Mouse (Mus musculus) forebrain, postnatal 0 days (tissue): ENCODE measurements around the gene Gtf2f1. TPM values are rescaled to one million over a fixed set of nuclear protein-coding genes. Genes with fewer than 3 reads are reported as not detected.

Experiments used
- ATAC-seq: fragments of 200-750 bp; cut with Nextera tagmentation; 2 replicates; pipeline ENCODE4 v1.8.0; 2017; ENCODE audit warnings: mild to moderate bottlenecking, moderate library complexity
- DNase-seq: peaks from one replicate; pipeline ENCODE4 v3.0.0-alpha.2; 2015
- H3K27ac ChIP-seq: fragments of 300-500 bp; sonication (generic); 2 replicates; pipeline ENCODE4 v1.5.1; 2014; ENCODE audit warnings: low read depth, mild to moderate bottlenecking, antibody characterized with exemption, low read length, moderate library complexity, mixed read lengths
- H3K27me3 ChIP-seq: fragments of 300-500 bp; sonication (generic); 2 replicates; pipeline ENCODE4 v1.6.1; 2014; ENCODE audit warnings: mild to moderate bottlenecking, low read length, mixed read lengths; ENCODE audit not compliant: insufficient read depth
- H3K36me3 ChIP-seq: fragments of 300-500 bp; sonication (generic); 2 replicates; pipeline ENCODE4 v1.6.1; 2014; ENCODE audit warnings: mild to moderate bottlenecking, moderate library complexity; ENCODE audit not compliant: insufficient read depth
- H3K4me1 ChIP-seq: fragments of 300-500 bp; sonication (generic); 2 replicates; pipeline ENCODE4 v1.6.1; 2014; ENCODE audit warnings: antibody characterized with exemption; ENCODE audit not compliant: insufficient read depth
- H3K4me2 ChIP-seq: fragments of 300-500 bp; sonication (generic); 2 replicates; pipeline ENCODE4 v1.6.1; 2014; ENCODE audit warnings: low read depth, mild to moderate bottlenecking, moderate library complexity
- H3K4me3 ChIP-seq: fragments of 300-500 bp; sonication (generic); 2 replicates; pipeline ENCODE4 v1.5.1; 2014; ENCODE audit warnings: low read depth, low read length, mixed read lengths
- H3K9ac ChIP-seq: fragments of 300-500 bp; sonication (generic); 2 replicates; pipeline ENCODE4 v1.6.1; 2014; ENCODE audit warnings: mild to moderate bottlenecking
- H3K9me3 ChIP-seq: fragments of 300-500 bp; sonication (generic); 2 replicates; pipeline ENCODE4 v1.6.1; 2016; ENCODE audit warnings: low read length
- CTCF ChIP-seq: sonication (generic); IDR thresholded peaks from 2 replicates; pipeline ENCODE4 v1.5.1; 2016; ENCODE audit warnings: antibody characterized with exemption, control low read depth, low read depth
- WGBS: fragments of 180-500 bp; shearing (Covaris S2); extraction: QIAGEN DNeasy Blood & Tissue Kit; methylation state at CpG from one replicate; pipeline ENCODE4 v1.1.7; 2014; 5-methylcytosine and 5-hydroxymethylcytosine counted together
- polyA plus RNA-seq: library from polyadenylated mRNA; unstranded; fragments of >200 nt; fragmentation: Nextera tagmentation; extraction: Ambion mirVana; gene quantifications from 2 replicates; pipeline ENCODE4 v1.2.1, GENCODE M21; 2015
- total RNA-seq: library from RNA; depleted of rRNA; stranded (reverse); fragments of >200 nt; gene quantifications from 2 replicates; pipeline ENCODE4 v1.2.3, GENCODE M21; 2014

Gene Gtf2f1
- total and polyA plus RNA-seq, 2 experiments from 2014 or later = 59.1 to 76.8 TPM

DNA sequence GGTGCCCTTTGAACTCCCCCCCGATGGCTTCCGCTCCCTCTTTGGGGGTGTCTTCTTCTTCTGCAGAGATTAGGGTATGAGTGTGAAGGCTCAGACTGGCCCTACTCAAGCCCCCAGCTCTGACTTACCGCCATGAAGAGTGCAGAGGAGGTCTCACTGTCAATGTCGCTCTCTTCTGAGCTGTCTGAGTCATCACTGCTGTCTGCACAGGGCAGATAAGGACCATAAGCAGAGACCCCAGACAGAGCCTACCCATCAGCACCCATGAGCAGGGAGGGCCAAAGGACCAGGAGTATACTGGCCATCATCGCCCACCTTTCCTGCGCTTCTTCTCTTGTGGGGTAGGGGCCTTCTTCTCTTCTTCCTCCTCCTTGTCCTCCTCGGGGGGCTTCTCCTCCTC, 7.1 kb downstream of the Gtf2f1 start:
- ATAC-seq = no peak
- no peak overlapping the region for H3K4me3 ChIP-seq

DNA sequence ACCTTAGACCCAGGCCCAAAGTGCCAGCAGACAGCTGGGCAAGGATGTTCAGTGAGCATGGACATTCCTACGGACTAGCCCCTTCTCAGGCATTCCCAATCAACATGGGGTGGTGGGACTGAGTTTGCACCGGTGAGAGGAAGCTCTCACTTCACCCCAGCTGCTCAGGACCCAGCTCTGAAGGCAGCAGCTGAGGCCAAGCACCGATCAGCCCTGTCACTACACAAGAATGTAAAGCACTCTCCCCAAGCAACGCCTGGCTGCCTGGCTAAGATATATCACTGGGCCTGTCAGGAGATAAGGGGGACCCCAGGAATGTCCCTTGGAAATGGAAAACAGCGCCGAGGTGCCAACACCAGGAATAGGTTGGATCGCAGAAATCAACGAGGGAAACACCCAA, 9.9 kb downstream of the Gtf2f1 start:
- no peaks in the 10 kb centered on the region for H3K9me3 ChIP-seq
- peaks cover 48% of the 10 kb centered on the region for H3K36me3 ChIP-seq
- TF ChIP-seq CTCF = no peak
- no peak overlapping the region for H3K4me3 ChIP-seq
- ATAC-seq (no peak), DNase-seq (no peak)
- no peak overlapping the region for H3K4me2 ChIP-seq
- no peaks in the 10 kb centered on the region for H3K27me3 ChIP-seq
- H3K27ac ChIP-seq = no peak overlapping the region
- WGBS = 79% methylated on average over 8 of the region's 8 CpGs
- no peak overlapping the region for H3K9ac ChIP-seq
- H3K4me1 ChIP-seq = no peaks in the 10 kb centered on the region

More for the DNA sequence above, 7.1 kb downstream of the Gtf2f1 start:
- whole genome bisulfite sequencing = 92% methylated on average over 7 of the region's 7 CpGs
- no peak overlapping the region for H3K9ac ChIP-seq
- no peak overlapping the region for H3K4me2 ChIP-seq
- no peaks in the 10 kb centered on the region for H3K9me3 ChIP-seq
- DNase-seq = no peak
- no peak for TF ChIP-seq CTCF
- H3K27ac ChIP-seq = no peak overlapping the region
- H3K36me3 ChIP-seq = peaks cover 67% of the 10 kb centered on the region
- H3K27me3 ChIP-seq = no peaks in the 10 kb centered on the region
- no peaks in the 10 kb centered on the region for H3K4me1 ChIP-seq

DNA sequence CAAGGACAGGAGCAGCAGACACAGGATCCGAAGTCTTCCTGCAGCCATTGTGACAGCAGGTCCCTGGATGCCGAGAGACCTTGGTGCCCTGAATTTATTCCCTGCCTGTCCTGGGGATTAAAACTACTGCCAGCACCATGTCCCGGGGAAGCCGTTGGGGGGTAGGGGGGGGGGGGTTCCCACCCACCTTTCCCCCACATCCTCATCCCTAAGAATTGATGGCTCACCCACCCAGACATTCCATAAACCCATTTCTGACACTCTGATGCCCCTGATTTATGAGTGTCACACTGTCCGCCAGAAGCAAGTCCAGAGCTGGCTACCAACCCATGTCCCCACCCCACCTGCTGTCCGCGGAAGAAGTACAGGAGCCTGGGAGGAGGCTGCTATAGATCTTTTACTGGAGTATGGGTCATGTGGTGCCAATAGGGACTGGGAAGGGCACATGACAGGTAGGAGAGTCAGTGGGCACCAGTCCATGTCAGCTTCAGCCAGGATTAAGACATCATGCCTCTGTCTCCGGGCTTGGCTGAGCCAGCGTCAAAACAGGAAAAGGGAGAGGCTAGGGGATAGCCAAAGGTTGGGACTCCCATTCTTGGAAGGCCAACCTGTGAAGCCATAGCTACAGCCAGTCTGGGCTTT, 11.0 kb downstream of the Gtf2f1 start, which contains the start of gene Pspn:
Pspn (minus strand) TSS at position 51 of the 642 bp plus-strand sequence.
- H3K4me3 ChIP-seq = no peak within 1 kb of the TSS
- ATAC-seq (no peak), DNase-seq (no peak)
- no peaks in the 10 kb centered on the region for H3K9me3 ChIP-seq
- no peak within 1 kb of the TSS for H3K9ac ChIP-seq
- H3K36me3 ChIP-seq = peaks cover 59% of the 10 kb centered on the region
- no peak within 1 kb of the TSS for H3K27ac ChIP-seq
- WGBS = 91% methylated on average over 9 of the region's 9 CpGs
- H3K27me3 ChIP-seq = no peaks in the 10 kb centered on the region
- H3K4me2 ChIP-seq = no peak within 1 kb of the TSS
- no peaks in the 10 kb centered on the region for H3K4me1 ChIP-seq
- no peak for TF ChIP-seq CTCF

DNA sequence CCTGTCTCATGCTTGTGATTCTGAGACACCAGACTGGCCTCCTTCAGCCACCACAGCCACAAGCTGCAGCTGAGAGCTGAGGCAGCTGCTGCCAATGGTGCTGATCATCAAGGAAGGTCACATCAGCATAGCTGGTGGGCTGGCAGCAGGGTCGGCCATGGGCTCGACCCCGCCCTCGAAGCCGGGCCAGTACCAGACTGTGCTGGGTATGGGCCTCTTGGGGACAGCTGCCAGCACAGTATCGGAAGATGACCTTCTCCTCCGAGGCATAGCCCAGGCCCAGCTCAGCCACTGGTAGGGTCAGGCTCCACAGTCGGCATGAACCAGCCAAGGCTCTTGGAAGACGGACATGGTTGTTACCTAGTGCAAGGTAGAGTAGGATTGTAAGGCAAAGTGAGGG, 11.7 kb downstream of the Gtf2f1 start:
- Histone ChIP-seq H3K4me3 (no peak overlapping the region), H3K36me3 (peaks cover 62% of the 10 kb centered on the region), H3K9me3 (no peaks in the 10 kb centered on the region), H3K4me2 (no peak overlapping the region), H3K4me1 (no peaks in the 10 kb centered on the region), H3K9ac (no peak overlapping the region), H3K27ac (no peak overlapping the region), H3K27me3 (no peaks in the 10 kb centered on the region)
- DNase-seq (no peak), ATAC-seq (no peak)
- no peak for TF ChIP-seq CTCF
- WGBS = 96% methylated on average over 9 of the region's 9 CpGs

DNA sequence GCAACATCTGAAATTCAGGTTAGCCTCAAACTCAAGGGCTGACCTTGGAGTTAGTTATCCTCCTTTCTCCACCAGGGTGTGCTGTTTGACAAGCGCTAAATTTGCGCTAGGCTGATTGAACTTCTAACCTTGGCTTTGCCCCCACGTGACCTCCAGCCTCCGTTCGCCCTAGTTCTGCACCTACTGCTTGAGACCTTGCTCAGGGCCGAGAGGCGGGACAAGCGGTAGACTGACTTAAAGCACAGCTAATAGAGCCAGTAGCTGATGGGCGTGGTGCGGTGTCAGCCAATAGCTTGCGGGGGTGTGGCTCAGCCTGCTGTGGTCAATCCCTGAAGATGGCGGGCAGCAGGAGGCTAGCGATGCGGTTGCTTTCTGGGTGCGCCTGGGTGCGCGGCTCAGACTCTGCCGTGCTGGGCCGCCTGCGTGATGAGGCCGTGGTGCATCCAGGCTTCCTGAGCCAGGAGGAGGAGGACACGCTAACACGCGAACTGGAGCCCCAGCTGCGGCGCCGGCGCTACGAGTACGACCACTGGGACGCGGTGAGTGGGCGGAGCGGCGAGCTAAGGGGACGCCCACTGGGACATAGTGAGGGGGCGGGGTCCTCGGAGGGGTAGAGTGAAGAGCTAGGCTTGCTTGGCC, 13.9 kb downstream of the Gtf2f1 start, which contains the start of gene Alkbh7:
Alkbh7 (plus strand) TSS at position 311 of the 639 bp plus-strand sequence.
- H3K9ac ChIP-seq = peak within 1 kb of the TSS; percentile 77
- H3K36me3 ChIP-seq = peaks cover 63% of the 10 kb centered on the region
- TF ChIP-seq CTCF = peak; percentile 79
- no peaks in the 10 kb centered on the region for H3K9me3 ChIP-seq
- DNase-seq = peak; percentile 92
- H3K4me2 ChIP-seq = peak within 1 kb of the TSS; percentile 73
- no peaks in the 10 kb centered on the region for H3K4me1 ChIP-seq
- WGBS = under 1% methylated on average over 38 of the region's 38 CpGs
- H3K27me3 ChIP-seq = no peaks in the 10 kb centered on the region
- peak within 1 kb of the TSS; percentile 80 for H3K27ac ChIP-seq
- peak within 1 kb of the TSS; percentile 73 for H3K4me3 ChIP-seq
- ATAC-seq = peak; percentile 98

DNA sequence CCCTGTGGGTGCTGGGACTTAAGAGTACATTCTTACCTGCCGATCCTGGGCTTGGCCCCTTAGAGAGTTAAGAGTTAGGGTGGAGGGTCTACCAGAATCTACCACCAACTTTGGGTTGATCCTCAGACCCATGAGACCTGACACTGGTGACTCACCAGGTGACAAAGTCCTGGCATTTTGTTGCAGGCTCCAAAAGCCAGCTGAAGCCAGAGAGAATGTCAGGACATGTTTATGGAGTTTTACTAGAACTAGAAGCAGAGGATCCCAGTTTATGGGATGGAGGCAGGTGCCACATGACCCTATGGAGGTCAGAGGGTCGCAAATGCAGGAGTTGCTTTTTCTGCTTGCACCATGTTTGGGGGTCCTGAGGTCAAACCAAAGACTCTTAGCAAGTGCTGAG, 14.6 kb downstream of the Gtf2f1 start:
- no peak for DNase-seq
- Histone ChIP-seq H3K27me3 (no peaks in the 10 kb centered on the region), H3K4me1 (no peaks in the 10 kb centered on the region), H3K9me3 (no peaks in the 10 kb centered on the region), H3K36me3 (peaks cover 60% of the 10 kb centered on the region), H3K9ac (no peak overlapping the region), H3K27ac (no peak overlapping the region), H3K4me2 (peak overlapping the region; percentile 73; the same call in 1 of the 2 replicates), H3K4me3 (no peak overlapping the region)
- no peak for ATAC-seq
- TF ChIP-seq CTCF = no peak
- WGBS = 77% methylated on average over 2 of the region's 2 CpGs

DNA sequence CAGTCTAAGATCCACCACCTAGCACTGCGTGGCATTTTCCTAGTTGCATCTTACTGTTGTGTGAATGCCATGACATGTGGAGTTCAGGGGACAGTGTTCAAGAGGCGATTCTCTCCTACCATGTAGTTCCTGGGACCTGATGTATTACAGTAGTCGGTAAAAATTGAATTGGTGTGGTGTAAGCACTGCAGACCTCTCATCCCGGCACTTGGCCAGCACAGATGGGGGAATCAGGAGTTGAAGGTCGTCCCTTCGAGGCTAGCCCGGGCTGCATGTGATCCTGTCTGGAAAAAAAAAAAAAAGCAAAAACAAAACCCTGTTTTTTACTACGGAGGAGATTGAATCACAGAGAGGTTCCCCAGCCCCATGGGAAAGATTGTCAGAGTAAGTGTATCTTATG, 16.0 kb downstream of the Gtf2f1 start:
- Histone ChIP-seq H3K4me1 (peaks cover 8% of the 10 kb centered on the region; the same call in 1 of the 2 replicates), H3K9ac (no peak overlapping the region), H3K4me2 (no peak overlapping the region), H3K27me3 (no peaks in the 10 kb centered on the region), H3K36me3 (peaks cover 55% of the 10 kb centered on the region), H3K9me3 (no peaks in the 10 kb centered on the region), H3K27ac (no peak overlapping the region), H3K4me3 (no peak overlapping the region)
- DNase-seq (no peak), ATAC-seq (no peak)
- no peak for TF ChIP-seq CTCF
- WGBS = 93% methylated on average over 8 of the region's 8 CpGs
